26 mouse cellular contexts compared by ENCODE assay signal in genomic region chr14:101519964-101520363, GRCm38 (mm10).
DNase-seq lines count a peak whose midpoint lies in the region; ATAC-seq and TF ChIP-seq lines count a peak whose summit lies in the region.
"Had no signal": no experiment of that assay in that cellular context is flagged by ENCODE, and none has a peak within 500 bp of the region (broad histone marks: within the 10 kb centered on the region; RNA-seq: fewer than 3 reads in every experiment).

No protein-coding gene starts in this region.

- H3K27ac ChIP-seq in midbrain, embryonic 11.5 days (ENCODE audit: low read depth, low read length), result no peak overlapping the region
- no peak overlapping the region for H3K27ac ChIP-seq in midbrain, embryonic 16.5 days (ENCODE audit: low read length)
- H3K27ac ChIP-seq in CH12.LX (ENCODE audit: insufficient read depth, low read depth), result no peak overlapping the region
- H3K27ac ChIP-seq: embryonic facial prominence, embryonic 13.5 days; embryonic facial prominence, embryonic 15.5 days; forebrain, embryonic 10.5 days; forebrain, embryonic 12.5 days had no signal

- in situ Hi-C loops in CH12.LX (cut with MboI; ENCODE audit: low pct_ligation_motif_present, low pct_unique_long_range_greater_than_20kb, low sequenced_read_pairs), result no loop called here

- peak; percentile 79 for TF ChIP-seq EP300 in CH12.LX (IDR thresholded peaks at IDR 0.05; ENCODE audit: low read length)

- H3K9ac ChIP-seq in midbrain, embryonic 11.5 days (ENCODE audit: low read length), result no peak overlapping the region
- H3K9ac ChIP-seq in midbrain, embryonic 16.5 days (ENCODE audit: low read depth, low read length), result no peak overlapping the region
- no peak overlapping the region for H3K9ac ChIP-seq in CH12.LX (ENCODE audit: insufficient read depth, low read depth)
- H3K9ac ChIP-seq: embryonic facial prominence, embryonic 13.5 days; embryonic facial prominence, embryonic 15.5 days; forebrain, embryonic 12.5 days; forebrain, postnatal 0 days had no signal

- TF ChIP-seq CTCF in CH12.LX (conservative IDR thresholded peaks at IDR 0.05 in 1 of 2, IDR thresholded peaks at IDR 0.05 in 1 of 2; ENCODE audit: low read depth in 2 of 2, low read length in 2 of 2), result no peak

- DNase-seq in midbrain, embryonic 11.5 days (ENCODE audit: low spot score, missing footprints), result peak; percentile 31
- peak; percentile 43 for DNase-seq in CH12.LX (ENCODE audit: extremely low read depth)
- DNase-seq in thymus, postnatal 0 days (ENCODE audit: low spot score), result no peak
- no peak for DNase-seq in lung, postnatal 4 days
- DNase-seq in cerebellum, adult 18-20 months, result no peak
- DNase-seq: adrenal gland, adult 2 months; adrenal gland, postnatal 10 days; adrenal gland, postnatal 25 days; B cell, adult 2 months; cerebellum, adult 11 months; cerebellum, adult 2 months; cerebellum, adult 9-10 months; cerebellum, postnatal 10 days; cerebellum, postnatal 25 days; embryo, embryonic 11 days; forebrain, postnatal 0 days had no signal

- no peak for ATAC-seq in midbrain, embryonic 11.5 days (ENCODE audit: low FRiP score)
- ATAC-seq in midbrain, embryonic 16.5 days, result no peak
- peak; percentile 65 for ATAC-seq in granulocyte monocyte progenitor cell, adult 5-6 weeks (replicated peaks; ENCODE audit: poor library complexity, severe bottlenecking)
- peak; percentile 45 for ATAC-seq in megakaryocyte progenitor cell, adult 5-6 weeks (replicated peaks; ENCODE audit: poor library complexity)
- ATAC-seq: CD4-positive, CD25-positive, alpha-beta regulatory T cell, adult 4 months; forebrain, embryonic 14.5 days; forebrain, postnatal 0 days had no signal

- H3K79me2 ChIP-seq in CH12.LX (replicated peaks; ENCODE audit: control insufficient read depth, extremely low read depth, insufficient read depth, poor library complexity, severe bottlenecking), result no peaks in the 10 kb centered on the region

- WGBS in midbrain, embryonic 11.5 days, result 92% methylated on average over 2 of the region's 2 CpGs
- 87% methylated on average over 2 of the region's 2 CpGs for WGBS in midbrain, embryonic 16.5 days

- no peaks in the 10 kb centered on the region for H3K27me3 ChIP-seq in midbrain, embryonic 11.5 days (ENCODE audit: control insufficient read depth, insufficient read depth, low read length)
- H3K27me3 ChIP-seq in midbrain, embryonic 16.5 days (ENCODE audit: control insufficient read depth, insufficient read depth, low read depth, low read length), result no peaks in the 10 kb centered on the region
- no peaks in the 10 kb centered on the region for H3K27me3 ChIP-seq in CH12.LX (replicated peaks)
- H3K27me3 ChIP-seq: embryonic facial prominence, embryonic 13.5 days; embryonic facial prominence, embryonic 15.5 days; forebrain, embryonic 12.5 days had no signal

- no peaks in the 10 kb centered on the region for H3K9me3 ChIP-seq in midbrain, embryonic 11.5 days (ENCODE audit: control insufficient read depth, low read length)
- no peaks in the 10 kb centered on the region for H3K9me3 ChIP-seq in midbrain, embryonic 16.5 days (replicated peaks; ENCODE audit: control insufficient read depth, low read length, poor library complexity, severe bottlenecking)
- H3K9me3 ChIP-seq in CH12.LX (replicated peaks; ENCODE audit: low read length), result no peaks in the 10 kb centered on the region
- H3K9me3 ChIP-seq: embryonic facial prominence, embryonic 13.5 days; embryonic facial prominence, embryonic 15.5 days; forebrain, embryonic 10.5 days; forebrain, embryonic 12.5 days had no signal

- no peak for TF ChIP-seq POLR2A in CH12.LX (IDR thresholded peaks at IDR 0.05; ENCODE audit: low read depth, low read length)

- no peak for TF ChIP-seq RAD21 in CH12.LX (IDR thresholded peaks at IDR 0.05; ENCODE audit: low read depth, low read length)

- dilution Hi-C loops in CH12.LX (cut with MboI; ENCODE audit: extremely low pct_ligation_motif_present, extremely low pct_unique_long_range_greater_than_20kb, low sequenced_read_pairs), result no loop called here

- no peak overlapping the region for H3K4me2 ChIP-seq in midbrain, embryonic 11.5 days
- H3K4me2 ChIP-seq in midbrain, embryonic 16.5 days (ENCODE audit: low read length), result no peak overlapping the region
- peak overlapping the region; percentile 17; the same call in 1 of the 2 replicates for H3K4me2 ChIP-seq in CH12.LX (ENCODE audit: insufficient read depth, low read depth, poor library complexity, severe bottlenecking)
- H3K4me2 ChIP-seq: embryonic facial prominence, embryonic 13.5 days; embryonic facial prominence, embryonic 15.5 days; forebrain, embryonic 12.5 days had no signal

- no peak overlapping the region for H3K4me3 ChIP-seq in midbrain, embryonic 11.5 days (ENCODE audit: low read depth, low read length)
- H3K4me3 ChIP-seq in midbrain, embryonic 16.5 days (ENCODE audit: low read depth, low read length), result no peak overlapping the region
- H3K4me3 ChIP-seq in CH12.LX (replicated peaks in 1 of 3; ENCODE audit: low read depth in 2 of 3, low read length in 2 of 3, poor library complexity in 1 of 3), result no peak overlapping the region
- H3K4me3 ChIP-seq: embryonic facial prominence, embryonic 13.5 days; embryonic facial prominence, embryonic 15.5 days; erythroblast, embryonic 14.5 days; forebrain, embryonic 10.5 days; forebrain, embryonic 12.5 days had no signal

- H3K4me1 ChIP-seq in midbrain, embryonic 11.5 days (ENCODE audit: control insufficient read depth, insufficient read depth, low read length), result peaks cover 9% of the 10 kb centered on the region
- no peaks in the 10 kb centered on the region; the same call in 1 of the 2 replicates for H3K4me1 ChIP-seq in midbrain, embryonic 16.5 days (ENCODE audit: control insufficient read depth, insufficient read depth, low read length)
- H3K4me1 ChIP-seq in CH12.LX (ENCODE audit: control insufficient read depth in 1 of 2, insufficient read depth in 2 of 2), result peaks cover 9 to 44% of the 10 kb centered on the region in 2 experiments
- H3K4me1 ChIP-seq: embryonic facial prominence, embryonic 13.5 days; embryonic facial prominence, embryonic 15.5 days had no signal

- no peaks in the 10 kb centered on the region for H3K36me3 ChIP-seq in midbrain, embryonic 11.5 days (ENCODE audit: control insufficient read depth, insufficient read depth, low read length)
- H3K36me3 ChIP-seq in midbrain, embryonic 16.5 days (ENCODE audit: control insufficient read depth, insufficient read depth, low read length), result no peaks in the 10 kb centered on the region
- peaks cover 0 to 6% of the 10 kb centered on the region in 2 experiments for H3K36me3 ChIP-seq in CH12.LX (replicated peaks in 1 of 2; ENCODE audit: control insufficient read depth in 1 of 2, insufficient read depth in 1 of 2, low read length in 1 of 2)
- H3K36me3 ChIP-seq: embryonic facial prominence, embryonic 13.5 days; embryonic facial prominence, embryonic 15.5 days; forebrain, embryonic 10.5 days; forebrain, embryonic 12.5 days had no signal

TF ChIP-seq in CH12.LX, 34 proteins besides CTCF, POLR2A, EP300 and RAD21 (continues in another document):
- TF ChIP-seq USF2 (conservative IDR thresholded peaks at IDR 0.05; ENCODE audit: low read depth, low read length), result no peak
- no peak for TF ChIP-seq HCFC1 (IDR thresholded peaks at IDR 0.05; ENCODE audit: low read depth, low read length)
- no peak for TF ChIP-seq UBTF (IDR thresholded peaks at IDR 0.05; ENCODE audit: low read depth, low read length)
- TF ChIP-seq E2F4 (IDR thresholded peaks at IDR 0.05; ENCODE audit: insufficient replicate concordance, low read depth, low read length), result no peak
- no peak for TF ChIP-seq NELFE (IDR thresholded peaks at IDR 0.05; ENCODE audit: low read depth, low read length)
- 0 out of 2 replicates have a peak, but pooled peaks have one; percentile 24 for TF ChIP-seq MYC (IDR thresholded peaks at IDR 0.05; ENCODE audit: low read depth, low read length)
- peak; percentile 43 for TF ChIP-seq ETS1 (conservative IDR thresholded peaks at IDR 0.05; ENCODE audit: low read depth, low read length)
- no peak for TF ChIP-seq ZC3H11A (IDR thresholded peaks at IDR 0.05; ENCODE audit: low read depth, low read length)
- TF ChIP-seq USF1 (IDR thresholded peaks at IDR 0.05; ENCODE audit: low read depth, low read length), result no peak
- TF ChIP-seq ELF1 (IDR thresholded peaks at IDR 0.05; ENCODE audit: low read depth, low read length), result no peak
- peak; percentile 66; the same call in 1 of the 2 replicates for TF ChIP-seq IRF4 (IDR thresholded peaks at IDR 0.05; ENCODE audit: low read depth, low read length)
- 0 out of 2 replicates have a peak, but pooled peaks have one; percentile 28 for TF ChIP-seq TCF12 (IDR thresholded peaks at IDR 0.05; ENCODE audit: low read depth, low read length)
- TF ChIP-seq TBP (conservative IDR thresholded peaks at IDR 0.05; ENCODE audit: low read depth, low read length), result no peak
- no peak for TF ChIP-seq KAT2A (IDR thresholded peaks at IDR 0.05; ENCODE audit: insufficient replicate concordance, low read length)
- TF ChIP-seq MAX (IDR thresholded peaks at IDR 0.05; ENCODE audit: low read length), result no peak
- no peak for TF ChIP-seq SIN3A (IDR thresholded peaks at IDR 0.05; ENCODE audit: low read length)
- 0 out of 2 replicates have a peak, but pooled peaks have one; percentile 20 for TF ChIP-seq BHLHE40 (IDR thresholded peaks at IDR 0.05; ENCODE audit: low read depth, low read length)
- no peak for TF ChIP-seq ZKSCAN1 (IDR thresholded peaks at IDR 0.05; ENCODE audit: borderline replicate concordance, low read depth, low read length)
- no peak for TF ChIP-seq MAZ (IDR thresholded peaks at IDR 0.05; ENCODE audit: low read depth, low read length)
- TF ChIP-seq CHD1 (IDR thresholded peaks at IDR 0.05; ENCODE audit: low read depth, low read length), result no peak
- no peak for TF ChIP-seq MAFK (IDR thresholded peaks at IDR 0.05; ENCODE audit: insufficient replicate concordance, low read length)
- peak; percentile 30; the same call in 1 of the 2 replicates for TF ChIP-seq MEF2A (IDR thresholded peaks at IDR 0.05; ENCODE audit: borderline replicate concordance, low read depth, low read length)
- no peak for TF ChIP-seq PAX5 (IDR thresholded peaks at IDR 0.05; ENCODE audit: low read length)
- TF ChIP-seq GABPA (IDR thresholded peaks at IDR 0.05; ENCODE audit: insufficient replicate concordance, low read depth, low read length), result no peak
- no peak for TF ChIP-seq ZNF384 (IDR thresholded peaks at IDR 0.05; ENCODE audit: low read depth, low read length)
- no peak for TF ChIP-seq RCOR1 (conservative IDR thresholded peaks at IDR 0.05; ENCODE audit: low read depth, low read length)
- no peak for TF ChIP-seq NRF1 (IDR thresholded peaks at IDR 0.05; ENCODE audit: low read depth, low read length)
- TF ChIP-seq SMC3 (IDR thresholded peaks at IDR 0.05; ENCODE audit: low read depth, low read length), result no peak
- TF ChIP-seq ZMIZ1 (IDR thresholded peaks at IDR 0.05; ENCODE audit: low read depth, low read length), result no peak
- no peak for TF ChIP-seq CHD2 (IDR thresholded peaks at IDR 0.05; ENCODE audit: low read length)
- TF ChIP-seq JUND (conservative IDR thresholded peaks at IDR 0.05; ENCODE audit: low read depth, low read length), result no peak

Comparison
In these comparisons a context has a peak if more than half of its experiments do, and no peak if none do; other contexts are left out.
1. ATAC-seq: peak in granulocyte monocyte progenitor cell, adult 5-6 weeks (single experiment) and megakaryocyte progenitor cell, adult 5-6 weeks (single experiment); none in midbrain, embryonic 11.5 days (single experiment) and midbrain, embryonic 16.5 days (single experiment).
2. DNase-seq: peak in midbrain, embryonic 11.5 days (single experiment) and CH12.LX (single experiment); none in thymus, postnatal 0 days (single experiment), lung, postnatal 4 days (0 of 2) and cerebellum, adult 18-20 months (0 of 2).